Mouse (Mus musculus) cerebellum, postnatal 14 days (tissue): Measurements from ENCODE around the gene Adam12.

Experiments
- DNase-seq, 2 experiments: peaks; one replicate each; pipeline ENCODE4 v3.0.0; 2021; ENCODE audit warnings: mixed read lengths in 2 of 2

Gene Adam12

DNA sequence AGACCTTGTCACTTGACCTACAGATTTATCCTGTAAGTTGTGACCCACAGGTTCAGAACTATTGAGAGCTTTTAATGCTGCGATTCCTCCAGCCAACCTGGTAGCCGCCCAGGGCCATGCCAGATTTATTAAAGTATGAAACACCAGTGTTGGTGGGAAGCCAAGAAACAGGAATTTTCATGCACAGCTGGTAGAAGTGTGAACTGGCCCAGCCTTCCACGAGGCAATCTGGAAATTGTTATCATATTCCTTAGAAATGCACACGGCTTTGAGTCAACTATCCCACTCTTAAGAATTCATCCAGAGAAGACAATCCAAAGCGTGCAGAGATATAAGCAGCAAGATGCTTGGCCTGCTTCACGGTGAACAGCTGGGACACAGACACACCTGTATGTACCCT is 82.6 kb downstream of the Adam12 start:
- DNase-seq: no peak

DNA sequence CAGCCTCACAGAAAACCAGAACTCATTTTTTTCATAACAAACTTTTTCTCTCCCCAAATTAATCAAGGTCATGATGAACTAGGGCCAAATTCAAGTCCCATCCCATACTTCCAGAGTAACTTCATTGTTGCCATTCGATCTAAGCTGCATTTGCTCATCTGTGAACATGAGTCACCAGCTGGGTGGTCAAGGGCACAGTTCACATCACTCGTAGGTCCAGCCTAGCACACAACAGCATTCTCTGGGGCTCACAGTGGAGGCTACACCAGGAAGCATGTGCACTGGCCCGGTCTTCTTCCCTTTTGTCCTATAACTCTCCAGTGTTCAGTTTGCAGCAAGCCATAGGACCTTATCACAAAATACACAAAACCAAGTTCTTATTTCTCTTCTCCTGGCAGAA is 84.4 kb downstream of the Adam12 start:
- DNase-seq: no peak

DNA sequence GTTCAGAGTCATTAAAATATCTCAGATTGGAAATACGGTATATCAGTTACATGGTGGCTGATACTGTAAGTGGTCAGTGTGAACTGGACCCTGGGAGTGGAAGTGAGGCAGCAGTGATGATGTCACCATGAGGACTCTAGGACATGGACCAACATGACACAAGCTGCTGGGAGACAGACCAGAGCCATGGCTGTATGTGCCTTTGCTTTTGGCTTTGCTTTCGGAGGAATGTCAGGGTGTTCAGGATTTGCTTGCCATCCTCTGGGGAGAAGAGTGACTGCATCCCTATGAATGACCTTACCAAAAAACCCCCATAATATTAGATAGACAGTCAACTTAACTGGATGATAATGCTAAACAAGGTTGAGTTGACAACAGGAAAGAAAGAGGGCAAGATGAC is 85.1 kb downstream of the Adam12 start:
- no peak for DNase-seq

DNA sequence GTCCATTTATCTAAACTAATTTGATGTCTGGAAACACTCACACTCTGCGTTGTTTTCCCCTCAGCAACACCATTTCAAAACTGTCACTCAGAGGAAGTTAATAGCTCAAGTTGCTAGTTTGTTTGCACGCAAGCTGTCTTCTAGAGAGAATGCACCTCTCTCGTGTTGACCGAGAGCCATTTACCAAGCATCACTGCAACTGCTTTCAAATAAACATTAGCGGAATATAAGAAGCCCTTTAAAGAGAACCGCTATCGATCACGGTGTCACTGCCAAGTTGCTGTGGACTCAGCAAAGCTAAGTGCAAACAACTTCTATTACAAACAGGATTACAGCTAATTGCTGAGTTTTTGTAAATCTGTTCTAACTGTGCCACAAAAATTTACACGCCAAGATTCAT is 87.8 kb downstream of the Adam12 start:
- no peak for DNase-seq

DNA sequence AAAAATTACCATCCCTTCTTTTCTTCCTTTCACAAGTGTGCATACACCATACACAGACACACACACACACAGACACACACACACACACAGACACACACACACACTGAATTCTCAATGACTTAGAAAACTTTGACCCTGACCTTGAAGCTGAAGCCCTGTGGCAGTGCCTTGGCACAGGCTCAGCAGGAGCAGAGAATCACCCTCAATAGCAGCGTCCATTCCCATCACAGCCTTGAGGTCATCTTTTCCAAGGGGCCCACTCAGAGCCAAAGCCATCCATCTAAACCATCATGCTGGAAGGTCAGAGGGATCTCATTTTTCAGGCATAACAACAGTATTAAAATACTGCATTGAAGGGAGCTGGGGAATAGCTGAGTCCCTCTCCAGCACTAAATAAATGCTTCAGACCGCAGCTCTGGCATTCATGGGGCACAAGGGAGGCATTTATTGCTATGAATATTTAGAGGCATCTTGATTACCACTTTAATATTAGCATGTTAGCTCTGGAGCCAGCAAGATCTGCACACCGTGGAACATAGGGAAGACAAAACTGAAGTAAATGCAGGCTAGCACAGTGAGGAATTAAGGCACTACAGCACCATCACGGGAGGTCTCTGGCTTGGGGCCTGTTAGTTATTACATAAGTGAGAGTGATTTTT is 92.5 kb downstream of the Adam12 start:
- DNase-seq: no peak

DNA sequence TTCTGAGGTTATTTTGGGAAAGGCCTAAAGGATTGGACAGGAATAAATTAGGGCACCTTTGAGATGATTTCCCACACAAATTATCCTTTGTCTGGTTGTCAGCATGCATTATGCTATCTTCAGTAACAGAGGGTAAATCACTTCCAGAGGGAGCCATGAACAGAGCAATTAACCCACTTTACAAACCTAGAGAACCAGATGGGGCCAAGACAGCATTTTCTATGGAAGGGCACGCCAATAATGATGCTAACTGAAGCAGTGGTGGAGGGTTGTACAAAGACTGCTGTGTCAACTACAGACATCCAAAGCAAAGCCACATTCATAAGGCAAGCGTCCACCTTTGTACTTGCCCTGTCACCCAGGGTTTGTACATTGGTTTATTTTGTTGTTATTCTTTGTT is 99.6 kb downstream of the Adam12 start:
- no peak for DNase-seq

DNA sequence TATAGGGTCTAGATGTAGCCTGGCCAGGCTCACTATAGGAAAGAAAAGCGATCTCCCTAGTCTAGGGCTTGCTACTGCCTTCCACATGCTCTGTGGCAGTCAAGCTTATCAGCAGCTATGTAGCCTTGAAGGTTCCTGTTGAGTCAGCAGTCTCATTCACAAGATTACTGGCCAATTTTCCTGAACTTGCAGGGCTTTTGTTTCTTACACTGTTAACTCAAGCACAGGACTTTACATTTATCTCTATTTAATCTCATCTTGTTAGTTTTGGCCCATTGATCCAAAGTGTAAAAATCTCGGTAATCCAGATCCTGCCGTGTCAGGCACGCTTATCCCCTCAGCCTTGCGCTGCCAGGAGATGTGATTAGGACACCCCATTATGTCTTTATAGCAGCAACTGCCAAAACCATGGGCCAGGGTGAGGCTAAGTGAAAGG is 103.8 kb downstream of the Adam12 start:
- DNase-seq: peak in 1 of 2 experiments; percentile 5

DNA sequence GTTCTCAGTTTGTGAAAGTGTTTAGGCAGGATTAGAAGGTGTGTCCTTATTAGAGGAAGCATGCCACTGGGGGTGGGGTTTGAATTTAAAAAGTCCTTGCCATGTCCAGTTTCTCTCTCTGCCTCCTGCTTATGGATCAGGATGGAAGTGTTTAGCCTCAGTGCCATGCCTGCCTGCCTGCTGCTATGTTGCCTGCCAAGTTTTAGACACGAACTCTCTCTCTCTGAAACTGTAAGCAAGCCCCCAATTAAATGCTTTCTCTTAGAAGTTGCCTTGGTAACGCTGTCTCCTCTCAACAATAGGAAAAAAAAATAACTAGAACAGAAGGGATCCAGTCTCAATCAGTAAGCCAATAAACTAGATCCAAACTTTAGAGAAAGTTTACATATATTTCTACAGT is 110.5 kb downstream of the Adam12 start:
- DNase-seq: no peak

DNA sequence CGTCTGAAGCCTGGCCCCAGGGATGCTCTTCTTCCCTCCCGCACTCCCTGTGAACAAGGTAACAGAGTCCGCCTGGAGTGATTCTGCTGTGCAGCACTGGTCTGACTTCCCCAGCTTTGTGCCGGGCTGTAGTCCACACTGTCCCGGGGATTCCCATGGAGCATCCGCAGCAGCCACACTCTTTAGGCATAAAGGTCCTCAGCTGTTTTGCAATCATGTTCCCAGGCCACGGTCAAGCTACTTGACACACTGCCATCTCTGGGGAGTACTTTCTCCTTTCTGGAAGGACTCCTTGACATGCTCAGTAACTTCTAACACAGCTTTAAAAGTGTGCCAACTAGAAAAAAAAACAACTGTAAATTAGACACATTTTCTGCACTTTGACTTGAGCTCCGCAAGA is 116.5 kb downstream of the Adam12 start:
- DNase-seq: no peak

DNA sequence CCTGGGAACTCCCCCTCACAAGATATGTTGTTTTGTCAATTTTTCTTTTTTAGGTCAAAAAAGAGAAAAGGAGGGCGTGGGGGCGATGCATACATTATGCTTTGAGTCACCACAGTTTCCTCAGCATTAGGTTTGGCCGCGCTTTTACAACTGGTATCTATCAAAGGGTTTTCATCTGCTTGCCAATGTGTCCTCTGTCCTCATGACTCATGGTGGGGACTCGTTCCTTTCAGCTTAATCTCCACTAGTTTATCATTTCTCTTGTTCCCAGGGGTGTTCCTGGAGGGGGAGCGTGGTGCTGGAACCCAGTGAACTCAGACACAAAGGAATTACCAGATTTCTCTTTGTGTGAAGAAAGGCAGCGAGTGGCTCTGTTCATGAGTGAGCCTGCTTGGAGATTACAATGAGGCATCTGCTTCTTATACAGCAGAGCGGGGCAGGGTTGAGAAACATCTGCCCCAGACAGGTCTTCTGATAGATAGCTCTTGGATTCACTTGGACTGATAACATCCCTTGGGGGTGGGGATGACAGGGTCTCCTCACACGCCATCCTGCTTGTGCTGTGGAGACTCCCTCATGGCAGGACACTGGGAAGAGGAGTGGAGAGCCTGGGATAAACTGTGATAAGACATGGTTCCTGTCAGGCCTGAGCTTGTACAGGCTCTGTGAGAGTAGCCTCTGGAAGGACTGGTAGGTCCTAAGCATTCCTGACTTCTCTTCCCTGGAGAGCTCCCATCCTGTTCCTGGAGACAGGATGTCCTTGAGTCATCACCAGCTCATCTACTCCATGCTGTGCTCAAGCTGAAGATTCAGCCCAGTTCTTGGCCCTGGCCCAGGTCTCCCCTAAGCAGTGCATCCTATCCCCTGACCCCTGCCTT is 117.4 kb downstream of the Adam12 start:
- DNase-seq: no peak

DNA sequence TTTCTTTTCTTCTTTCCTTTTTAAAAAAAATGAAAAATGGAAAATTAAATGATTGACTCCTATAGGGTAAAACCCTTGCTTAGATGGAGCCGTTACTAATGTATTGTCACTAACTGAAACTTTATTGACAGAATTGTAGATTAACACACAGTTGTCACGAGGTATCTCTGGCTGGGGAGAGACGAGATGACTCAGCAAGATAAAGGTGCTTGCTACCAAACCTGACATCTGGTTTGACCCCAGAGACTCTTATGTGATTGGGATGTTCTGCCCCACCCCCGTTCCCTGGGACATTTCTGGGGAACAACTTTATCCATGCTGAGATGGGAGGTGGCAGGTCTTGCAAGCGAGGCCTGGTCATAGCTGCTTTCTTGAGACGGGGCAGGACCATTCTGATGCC is 118.1 kb downstream of the Adam12 start:
- no peak for DNase-seq

DNA sequence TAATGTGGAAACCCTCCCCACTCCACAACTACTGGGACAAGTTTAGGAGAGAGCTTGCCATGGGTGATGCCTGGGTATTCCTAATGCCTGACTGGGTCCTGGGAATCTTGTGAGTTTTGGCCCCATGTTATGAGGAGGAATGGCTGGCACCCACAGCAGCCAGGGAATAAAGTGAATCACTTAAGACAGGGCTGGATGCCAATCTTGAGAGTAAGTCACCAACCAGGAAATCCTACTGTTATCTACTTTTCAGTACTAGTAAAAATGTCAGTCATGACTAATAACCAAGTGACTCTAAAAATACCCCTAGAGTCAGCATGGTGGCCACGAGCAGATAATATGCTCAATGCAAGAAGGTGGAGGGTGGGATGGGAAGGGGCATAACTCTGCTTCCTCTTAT is 121.8 kb downstream of the Adam12 start:
- no peak for DNase-seq

DNA sequence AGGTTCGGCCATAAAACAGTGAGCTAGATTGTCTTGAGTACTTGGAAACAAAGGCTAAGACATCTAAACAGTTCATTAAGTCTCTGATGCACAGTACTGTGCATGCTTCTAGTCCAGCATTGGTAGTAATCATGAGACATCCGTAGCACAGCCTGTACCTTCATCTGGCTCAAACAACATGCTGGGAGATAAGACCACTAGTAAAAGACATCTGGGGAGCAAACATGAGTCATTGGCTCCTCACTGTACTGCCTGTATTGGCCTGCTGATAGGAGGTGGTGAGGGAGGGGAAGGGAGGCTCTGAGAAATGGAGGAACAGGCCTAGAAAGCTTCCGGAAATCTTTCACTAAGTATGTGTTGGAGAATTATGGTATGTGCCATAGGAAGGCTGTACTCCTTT is 124.1 kb downstream of the Adam12 start:
- DNase-seq: no peak

DNA sequence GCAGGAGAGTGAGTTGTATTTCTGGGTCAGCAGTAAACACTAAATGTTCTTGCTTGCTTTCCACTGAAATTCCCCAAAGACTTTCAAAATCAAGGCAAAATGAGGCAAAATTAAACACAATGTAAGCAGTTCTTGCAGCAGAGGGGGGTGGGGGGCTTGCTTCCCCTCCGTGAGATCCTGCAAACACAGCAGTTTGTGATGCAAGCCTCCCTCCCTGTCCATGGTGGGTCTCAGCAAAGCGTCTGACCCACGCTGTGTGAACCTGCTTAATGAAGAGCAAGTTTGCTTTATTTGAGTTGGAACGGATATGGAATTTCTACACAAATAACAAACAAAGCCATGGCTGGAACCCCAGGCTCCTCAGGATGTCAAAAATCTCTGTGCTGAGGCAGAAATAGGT is 132.9 kb downstream of the Adam12 start:
- no peak for DNase-seq

DNA sequence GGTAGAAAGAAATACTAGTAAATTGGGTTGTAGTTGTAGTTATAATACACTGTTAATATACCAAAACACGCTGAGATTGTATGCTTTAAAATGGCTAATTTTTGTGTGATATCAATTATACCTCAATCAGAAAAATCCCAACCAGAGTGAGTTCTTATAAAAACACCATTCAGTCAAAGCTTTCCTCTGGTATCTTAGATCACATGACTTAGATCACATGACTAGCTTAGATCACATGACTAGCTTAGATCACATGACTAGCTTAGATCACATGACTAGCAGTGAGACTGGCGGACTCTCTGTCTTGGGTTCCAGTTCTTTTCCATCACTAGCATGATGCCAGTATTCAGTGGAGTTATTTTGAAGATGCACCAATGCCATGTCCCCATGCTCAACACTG is 134.1 kb downstream of the Adam12 start:
- DNase-seq: no peak

DNA sequence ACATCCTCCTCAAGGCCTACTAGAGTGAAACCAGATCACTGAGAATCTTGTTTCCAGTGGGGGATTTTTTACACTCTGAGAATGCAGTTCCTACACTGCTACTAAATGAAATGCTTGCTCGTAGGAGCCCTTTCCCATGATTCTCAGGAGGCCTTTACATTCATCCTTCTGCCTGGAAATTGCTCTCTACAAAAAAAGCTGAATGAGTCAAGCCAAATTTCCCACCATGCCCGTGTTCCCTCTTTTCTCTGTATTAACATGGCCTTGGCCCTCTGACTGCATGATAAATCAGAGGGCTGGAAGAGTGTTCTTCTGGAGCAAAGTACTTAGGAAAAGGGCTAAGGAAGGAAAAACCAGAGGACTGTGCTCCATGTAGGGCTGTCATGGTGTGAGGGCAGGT is 138.1 kb downstream of the Adam12 start:
- DNase-seq: no peak

DNA sequence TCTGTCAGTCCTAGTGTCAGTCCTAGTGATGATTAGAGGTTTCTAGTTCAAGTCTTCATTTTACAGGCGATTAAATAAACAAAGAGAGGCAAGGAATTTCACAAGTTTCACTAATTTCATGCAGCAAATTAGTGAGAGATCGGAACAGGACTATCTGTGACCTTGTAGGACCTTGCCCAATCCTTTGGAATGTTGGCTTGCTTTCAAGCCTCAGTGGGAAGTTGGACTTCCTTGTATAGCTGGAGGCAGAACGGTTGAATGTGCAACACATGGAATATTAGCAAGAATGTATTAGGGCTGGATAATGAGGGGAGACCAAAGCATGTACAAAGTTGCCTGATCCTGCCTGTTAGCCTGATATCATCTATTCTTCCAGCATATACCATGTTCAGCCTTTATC is 141.2 kb downstream of the Adam12 start:
- DNase-seq: no peak

DNA sequence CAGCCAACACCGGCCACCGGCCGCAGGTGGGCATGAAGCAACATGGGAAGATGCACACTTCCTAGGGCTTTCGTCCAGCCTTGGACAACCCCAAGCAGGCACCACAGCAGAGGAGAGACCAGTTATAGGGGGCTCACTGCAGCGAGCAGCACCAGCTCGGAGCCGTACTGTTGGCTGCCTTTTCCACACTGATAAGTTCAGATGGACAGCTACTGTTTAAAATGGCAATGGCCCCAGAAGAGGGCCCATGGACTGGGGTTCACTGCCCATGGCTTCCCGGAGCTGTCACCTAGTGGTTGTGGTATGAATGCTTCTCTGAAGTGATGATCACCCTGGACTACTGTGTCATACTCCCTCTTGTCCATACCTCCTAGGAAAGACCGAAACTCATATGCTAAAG is 141.7 kb downstream of the Adam12 start:
- no peak for DNase-seq

DNA sequence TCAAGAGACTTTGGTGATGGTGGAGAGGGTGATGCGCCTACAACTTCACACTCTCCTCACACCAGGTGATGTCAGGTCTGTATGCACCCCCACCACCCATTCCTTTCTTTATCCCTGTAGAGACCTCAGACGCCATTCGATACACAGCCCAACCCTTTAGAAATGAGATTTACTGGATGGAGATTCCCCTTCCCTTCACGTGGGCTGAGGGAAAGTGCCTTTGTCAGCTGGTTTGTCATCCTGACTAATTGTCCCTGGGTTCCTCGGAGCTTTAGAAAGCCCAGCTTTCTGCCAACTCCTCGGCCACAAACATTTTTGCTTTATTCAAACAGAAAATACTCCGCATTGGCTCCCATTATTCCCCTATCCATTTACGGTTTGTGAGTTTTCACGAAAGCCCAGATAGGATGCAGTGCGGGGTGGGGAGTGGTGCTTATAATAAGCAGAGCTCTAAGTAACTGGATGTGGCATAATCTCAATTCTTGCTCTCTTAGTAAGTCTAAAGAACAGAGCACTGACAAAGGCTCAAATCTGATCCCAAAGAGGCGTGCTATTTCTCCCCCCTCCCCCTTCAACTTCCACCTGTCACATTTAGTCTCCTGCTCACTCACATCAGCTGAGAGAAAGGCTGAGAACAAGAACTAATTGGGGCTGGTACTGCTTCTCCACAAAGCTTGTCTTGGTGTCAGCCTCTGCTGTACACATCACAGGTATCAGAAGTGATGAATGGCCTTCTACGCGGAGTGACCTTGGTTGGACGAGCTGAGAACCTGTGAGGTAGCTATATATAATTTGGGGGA is 143.2 kb downstream of the Adam12 start:
- no peak for DNase-seq

DNA sequence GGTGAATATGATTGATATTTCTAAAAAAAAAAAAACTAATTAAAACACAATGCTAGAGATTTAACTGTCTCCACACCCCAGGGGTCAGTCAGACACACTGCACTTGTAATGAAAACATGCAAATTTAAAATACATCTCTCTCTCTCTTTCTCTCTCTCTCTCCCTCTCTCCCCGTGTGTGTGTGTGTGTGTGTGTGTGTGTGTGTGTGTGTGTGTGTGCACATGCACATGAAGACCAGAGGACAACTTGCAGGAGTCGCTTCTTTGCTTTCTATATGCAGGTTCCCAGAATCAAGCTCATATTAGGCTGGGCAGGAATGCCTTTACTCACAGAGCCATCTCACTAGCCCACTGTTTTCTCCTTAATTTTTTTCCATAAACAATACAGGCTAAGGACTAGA is 146.6 kb downstream of the Adam12 start:
- DNase-seq: no peak

DNA sequence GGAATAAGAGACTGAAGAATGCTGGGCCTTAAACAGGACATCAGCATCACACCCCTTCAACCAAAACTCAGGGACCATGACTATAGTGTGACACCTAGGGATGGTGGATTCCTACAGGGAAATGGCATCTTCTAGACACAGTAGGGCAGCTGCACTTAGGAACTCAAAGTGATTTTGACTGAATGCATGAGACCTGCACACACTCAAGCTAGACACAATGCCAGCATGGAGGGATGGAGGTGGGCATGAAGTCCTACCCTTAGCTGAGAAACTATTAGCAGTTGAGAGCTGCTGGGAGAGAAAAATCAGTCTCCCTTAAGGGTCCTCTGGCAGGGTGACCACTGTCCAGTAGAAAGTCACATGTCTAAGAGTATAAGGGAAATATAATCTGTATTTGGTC is 147.0 kb downstream of the Adam12 start:
- DNase-seq: no peak

DNA sequence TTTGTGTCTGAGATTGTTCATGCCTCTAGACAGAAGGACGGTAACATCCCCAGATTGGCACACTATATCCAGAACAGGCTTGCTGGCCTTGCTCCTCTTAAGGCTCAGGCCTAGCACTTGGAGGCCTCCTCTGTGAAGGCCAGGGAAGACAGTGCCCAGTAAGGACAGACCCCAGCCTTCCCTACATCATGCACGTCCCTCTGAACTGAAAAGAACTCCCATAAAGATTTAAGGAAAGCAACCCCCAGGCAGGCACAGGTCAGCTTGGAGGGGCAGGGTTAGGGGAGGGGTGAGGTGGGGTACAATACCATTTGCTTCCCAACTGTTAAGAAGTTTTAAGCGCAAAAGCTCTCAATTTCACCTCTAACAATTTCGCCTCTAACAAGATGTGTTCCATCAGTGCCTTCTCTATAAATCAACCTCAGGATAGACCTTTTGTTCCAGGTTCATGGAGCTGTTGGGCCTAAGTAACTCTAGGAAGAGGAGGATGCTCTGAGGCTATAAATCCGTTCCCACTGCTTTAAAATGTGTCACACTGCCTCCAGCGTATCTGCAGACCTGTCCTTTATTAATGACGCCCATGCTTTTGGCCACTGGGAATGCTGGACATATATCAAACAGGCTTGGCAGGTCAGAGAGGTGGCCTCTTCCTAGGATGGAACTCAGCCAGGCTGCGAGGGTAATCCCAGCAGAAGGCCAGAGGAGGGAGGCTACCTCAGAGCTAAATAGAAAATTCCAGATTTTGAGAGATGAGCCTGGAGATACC is 150.5 kb downstream of the Adam12 start:
- DNase-seq: peak; percentile 26 to 42
